Mouse (Mus musculus): Measurements from ENCODE around the gene Vsig10. TPM values are rescaled to one million over a fixed set of nuclear protein-coding genes. Genes with fewer than 3 reads are reported as not detected.
A peak's percentile ranks its signal among the peaks of the same experiment; 100 is the strongest.
"Not testable (repeated sequence)": the region's sequence is repeated elsewhere in the genome, so short reads cannot be mapped to it uniquely, and the experiment has no call there.

Vsig10 gene
- polyA plus RNA-seq, 1 experiment from 2014 or later = 2.2 TPM

GRCm38 (mm10) chr5:117344496-117344895, 25.6 kb downstream of the Vsig10 start:
- H3K36me3 ChIP-seq (ENCODE audit: control insufficient read depth, insufficient read depth, low read length); H3K4me3 ChIP-seq (ENCODE audit: low read length); H3K4me1 ChIP-seq (ENCODE audit: control insufficient read depth, insufficient read depth, low read depth, low read length); H3K9ac ChIP-seq (ENCODE audit: low read depth, low read length); H3K27ac ChIP-seq (ENCODE audit: low read depth, low read length); H3K4me2 ChIP-seq (ENCODE audit: low read length); H3K9me3 ChIP-seq (ENCODE audit: control insufficient read depth, low read length); ATAC-seq; H3K27me3 ChIP-seq (replicated peaks; ENCODE audit: control insufficient read depth, insufficient read depth, low read length): not testable (repeated sequence)
- 85% methylated on average over 5 of the region's 5 CpGs for whole genome bisulfite sequencing

GRCm38 (mm10) chr5:117345432-117345976, 26.6 kb downstream of the Vsig10 start:
- Histone ChIP-seq H3K4me2 (ENCODE audit: low read length) (no peak overlapping the region), H3K4me1 (ENCODE audit: control insufficient read depth, insufficient read depth, low read depth, low read length) (no peaks in the 10 kb centered on the region), H3K9me3 (ENCODE audit: control insufficient read depth, low read length) (no peaks in the 10 kb centered on the region), H3K27ac (ENCODE audit: low read depth, low read length) (no peak overlapping the region), H3K27me3 (replicated peaks; ENCODE audit: control insufficient read depth, insufficient read depth, low read length) (no peaks in the 10 kb centered on the region), H3K4me3 (ENCODE audit: low read length) (no peak overlapping the region), H3K36me3 (ENCODE audit: control insufficient read depth, insufficient read depth, low read length) (no peaks in the 10 kb centered on the region), H3K9ac (ENCODE audit: low read depth, low read length) (no peak overlapping the region)
- no peak for ATAC-seq
- WGBS = 79% methylated on average over 5 of the region's 5 CpGs

- H3K27me3 ChIP-seq (replicated peaks; ENCODE audit: control insufficient read depth, insufficient read depth, low read length) = no peaks in the 10 kb centered on the region
- 65% methylated on average over 3 of the region's 3 CpGs for WGBS
Observed at GRCm38 (mm10) chr5:117346281-117346680, 27.4 kb downstream of the Vsig10 start.

GRCm38 (mm10) chr5:117347011-117347410, 28.1 kb downstream of the Vsig10 start:
- WGBS = 81% methylated on average over 5 of the region's 5 CpGs
- no peaks in the 10 kb centered on the region for H3K9me3 ChIP-seq (ENCODE audit: control insufficient read depth, low read length)
- H3K27me3 ChIP-seq (replicated peaks; ENCODE audit: control insufficient read depth, insufficient read depth, low read length) = no peaks in the 10 kb centered on the region
- no peak for ATAC-seq
- no peak overlapping the region for H3K9ac ChIP-seq (ENCODE audit: low read depth, low read length)
- H3K4me1 ChIP-seq (ENCODE audit: control insufficient read depth, insufficient read depth, low read depth, low read length) = no peaks in the 10 kb centered on the region
- no peaks in the 10 kb centered on the region for H3K36me3 ChIP-seq (ENCODE audit: control insufficient read depth, insufficient read depth, low read length)
- H3K4me2 ChIP-seq (ENCODE audit: low read length) = no peak overlapping the region
- H3K4me3 ChIP-seq (ENCODE audit: low read length) = no peak overlapping the region
- no peak overlapping the region for H3K27ac ChIP-seq (ENCODE audit: low read depth, low read length)

More at GRCm38 (mm10) chr5:117346281-117346680, 27.4 kb downstream of the Vsig10 start:
- H3K4me2 ChIP-seq (ENCODE audit: low read length) = no peak overlapping the region
- H3K4me3 ChIP-seq (ENCODE audit: low read length) = no peak overlapping the region
- no peak overlapping the region for H3K9ac ChIP-seq (ENCODE audit: low read depth, low read length)
- no peaks in the 10 kb centered on the region for H3K9me3 ChIP-seq (ENCODE audit: control insufficient read depth, low read length)
- ATAC-seq = no peak
- H3K27ac ChIP-seq (ENCODE audit: low read depth, low read length) = no peak overlapping the region
- H3K4me1 ChIP-seq (ENCODE audit: control insufficient read depth, insufficient read depth, low read depth, low read length) = no peaks in the 10 kb centered on the region
- no peaks in the 10 kb centered on the region for H3K36me3 ChIP-seq (ENCODE audit: control insufficient read depth, insufficient read depth, low read length)

- no peak overlapping the region for H3K27ac ChIP-seq (ENCODE audit: low read depth, low read length)
- 93% methylated on average over 2 of the region's 2 CpGs for WGBS
- H3K27me3 ChIP-seq (replicated peaks; ENCODE audit: control insufficient read depth, insufficient read depth, low read length) = no peaks in the 10 kb centered on the region
- H3K4me3 ChIP-seq (ENCODE audit: low read length) = no peak overlapping the region
- H3K4me1 ChIP-seq (ENCODE audit: control insufficient read depth, insufficient read depth, low read depth, low read length) = no peaks in the 10 kb centered on the region
- H3K9ac ChIP-seq (ENCODE audit: low read depth, low read length) = no peak overlapping the region
- H3K36me3 ChIP-seq (ENCODE audit: control insufficient read depth, insufficient read depth, low read length) = no peaks in the 10 kb centered on the region
- ATAC-seq = no peak
- H3K9me3 ChIP-seq (ENCODE audit: control insufficient read depth, low read length) = no peaks in the 10 kb centered on the region
- peak overlapping the region; percentile 25; the same call in 1 of the 2 replicates for H3K4me2 ChIP-seq (ENCODE audit: low read length)
Observed at GRCm38 (mm10) chr5:117347838-117348237, 29.0 kb downstream of the Vsig10 start.

- 29% methylated on average over 19 of the region's 19 CpGs for WGBS
- H3K9me3 ChIP-seq (ENCODE audit: control insufficient read depth, low read length) = no peaks in the 10 kb centered on the region
- H3K4me2 ChIP-seq (ENCODE audit: low read length) = peak overlapping the region; percentile 32; the same call in 1 of the 2 replicates
- no peaks in the 10 kb centered on the region for H3K36me3 ChIP-seq (ENCODE audit: control insufficient read depth, insufficient read depth, low read length)
- H3K4me1 ChIP-seq (ENCODE audit: control insufficient read depth, insufficient read depth, low read depth, low read length) = no peaks in the 10 kb centered on the region
- no peak overlapping the region for H3K9ac ChIP-seq (ENCODE audit: low read depth, low read length)
- no peak overlapping the region for H3K27ac ChIP-seq (ENCODE audit: low read depth, low read length)
- H3K4me3 ChIP-seq (ENCODE audit: low read length) = no peak overlapping the region
- peak; percentile 50; the same call in 1 of the 2 replicates for ATAC-seq
- H3K27me3 ChIP-seq (replicated peaks; ENCODE audit: control insufficient read depth, insufficient read depth, low read length) = no peaks in the 10 kb centered on the region
Observed at GRCm38 (mm10) chr5:117348279-117348678, 29.4 kb downstream of the Vsig10 start.

GRCm38 (mm10) chr5:117354121-117354520, 35.2 kb downstream of the Vsig10 start:
- no peak overlapping the region for H3K27ac ChIP-seq (ENCODE audit: low read depth, low read length)
- WGBS = 79% methylated on average over 8 of the region's 8 CpGs
- ATAC-seq = no peak

GRCm38 (mm10) chr5:117355648-117356303, 36.9 kb downstream of the Vsig10 start:
- Histone ChIP-seq H3K4me2 (ENCODE audit: low read length) (peak overlapping the region; percentile 93), H3K27me3 (replicated peaks; ENCODE audit: control insufficient read depth, insufficient read depth, low read length) (no peaks in the 10 kb centered on the region), H3K27ac (ENCODE audit: low read depth, low read length) (peak overlapping the region; percentile 85), H3K4me1 (ENCODE audit: control insufficient read depth, insufficient read depth, low read depth, low read length) (peaks cover 23% of the 10 kb centered on the region), H3K9ac (ENCODE audit: low read depth, low read length) (no peak overlapping the region; the same call in 1 of the 2 replicates), H3K9me3 (ENCODE audit: control insufficient read depth, low read length) (no peaks in the 10 kb centered on the region), H3K36me3 (ENCODE audit: control insufficient read depth, insufficient read depth, low read length) (no peaks in the 10 kb centered on the region), H3K4me3 (ENCODE audit: low read length) (peak overlapping the region; percentile 65)
- no peak for ATAC-seq
- WGBS = 45% methylated on average over 14 of the region's 14 CpGs

More at GRCm38 (mm10) chr5:117354121-117354520, 35.2 kb downstream of the Vsig10 start:
- Histone ChIP-seq H3K27me3 (replicated peaks; ENCODE audit: control insufficient read depth, insufficient read depth, low read length) (no peaks in the 10 kb centered on the region), H3K4me2 (ENCODE audit: low read length) (no peak overlapping the region), H3K36me3 (ENCODE audit: control insufficient read depth, insufficient read depth, low read length) (no peaks in the 10 kb centered on the region), H3K4me3 (ENCODE audit: low read length) (no peak overlapping the region), H3K9me3 (ENCODE audit: control insufficient read depth, low read length) (no peaks in the 10 kb centered on the region), H3K9ac (ENCODE audit: low read depth, low read length) (no peak overlapping the region), H3K4me1 (ENCODE audit: control insufficient read depth, insufficient read depth, low read depth, low read length) (peaks cover 9% of the 10 kb centered on the region)

GRCm38 (mm10) chr5:117356365-117357128, 37.7 kb downstream of the Vsig10 start:
- Histone ChIP-seq H3K27me3 (replicated peaks; ENCODE audit: control insufficient read depth, insufficient read depth, low read length) (no peaks in the 10 kb centered on the region), H3K4me3 (ENCODE audit: low read length) (peak overlapping the region; percentile 65), H3K4me1 (ENCODE audit: control insufficient read depth, insufficient read depth, low read depth, low read length) (peaks cover 29% of the 10 kb centered on the region), H3K27ac (ENCODE audit: low read depth, low read length) (peak overlapping the region; percentile 85), H3K36me3 (ENCODE audit: control insufficient read depth, insufficient read depth, low read length) (no peaks in the 10 kb centered on the region), H3K9me3 (ENCODE audit: control insufficient read depth, low read length) (no peaks in the 10 kb centered on the region), H3K4me2 (ENCODE audit: low read length) (peak overlapping the region; percentile 93), H3K9ac (ENCODE audit: low read depth, low read length) (peak overlapping the region; percentile 80)
- WGBS = under 1% methylated on average over 23 of the region's 24 CpGs
- ATAC-seq = peak; percentile 70
